Mouse (Mus musculus): Measurements from ENCODE around the gene Opa1.

DNA sequence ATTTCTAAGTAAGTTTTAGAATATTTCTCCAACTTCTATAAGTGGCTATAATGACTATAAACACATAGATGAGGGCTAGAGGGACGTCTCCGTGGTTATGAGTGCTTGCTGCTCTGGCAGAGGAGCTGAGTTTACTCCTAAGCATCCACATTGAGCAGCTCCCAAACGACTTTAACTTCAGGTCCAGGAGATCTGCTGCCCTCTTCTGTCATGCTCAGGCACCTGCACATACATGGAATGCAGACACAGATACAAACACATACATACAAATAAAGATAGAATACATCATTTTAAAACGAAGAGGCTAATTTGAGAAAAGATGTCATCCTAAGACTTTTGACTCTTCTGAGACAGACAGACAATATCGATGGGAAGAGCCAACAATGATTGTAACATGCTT lies 3.5 kb upstream of the Opa1 start:
- TF ChIP-seq EP300 (IDR thresholded peaks at IDR 0.05; ENCODE audit: low read depth) = no peak
- TF ChIP-seq CTCF (IDR thresholded peaks at IDR 0.05; ENCODE audit: low read depth) = peak; percentile 42; the same call in 1 of the 2 replicates
